In the genomic region with DNA sequence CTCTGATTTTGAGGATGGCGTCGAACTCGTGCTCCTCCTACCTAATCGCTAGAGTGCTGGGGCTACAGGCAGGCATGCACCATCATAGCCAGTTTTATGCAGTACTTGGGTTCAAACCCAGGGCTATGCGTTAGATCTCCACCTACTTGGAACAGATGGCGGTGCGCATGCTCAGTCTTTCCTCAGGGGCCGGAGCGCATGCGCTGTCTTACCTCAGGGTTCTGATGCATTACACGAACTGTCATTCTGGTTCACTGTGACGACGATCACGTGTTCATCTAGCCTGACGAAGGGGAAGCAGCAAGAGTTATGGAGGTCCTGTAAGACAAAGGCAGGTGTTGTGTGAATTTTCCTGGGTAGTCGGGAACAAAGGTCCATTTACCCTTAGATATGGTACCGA, we compare ENCODE assay signal across 20 mouse cellular contexts.
"Had no signal": no experiment of that assay in that cellular context is flagged by ENCODE, and none has a peak within 500 bp of the region (broad histone marks: within the 10 kb centered on the region; RNA-seq: fewer than 3 reads in every experiment).

No protein-coding gene starts in this region.

- H3K9me3 ChIP-seq: liver, embryonic 13.5 days; liver, embryonic 15.5 days; lung, embryonic 15.5 days; megakaryocyte, embryonic 14.5 days; midbrain, embryonic 12.5 days; midbrain, embryonic 15.5 days; neural tube, embryonic 12.5 days; stomach, embryonic 15.5 days had no signal

- H3K36me3 ChIP-seq: liver, embryonic 13.5 days; liver, embryonic 15.5 days; lung, embryonic 15.5 days; midbrain, embryonic 12.5 days; midbrain, embryonic 15.5 days; neural tube, embryonic 12.5 days; stomach, embryonic 15.5 days had no signal

- H3K4me2 ChIP-seq: liver, embryonic 11.5 days; liver, embryonic 13.5 days; liver, embryonic 15.5 days; lung, embryonic 15.5 days; midbrain, embryonic 12.5 days; neural tube, embryonic 12.5 days; stomach, embryonic 15.5 days had no signal

- H3K9ac ChIP-seq: liver, embryonic 13.5 days; liver, embryonic 15.5 days; liver, postnatal 0 days; lung, embryonic 15.5 days; midbrain, embryonic 12.5 days; midbrain, embryonic 15.5 days; neural tube, embryonic 12.5 days; stomach, embryonic 15.5 days had no signal

- H3K4me3 ChIP-seq: liver, embryonic 13.5 days; liver, embryonic 15.5 days; lung, embryonic 15.5 days; megakaryocyte, embryonic 14.5 days; midbrain, embryonic 12.5 days; midbrain, embryonic 15.5 days; neural tube, embryonic 12.5 days; stomach, embryonic 15.5 days had no signal

- H3K27me3 ChIP-seq: lung, embryonic 15.5 days; midbrain, embryonic 12.5 days; midbrain, embryonic 15.5 days; neural tube, embryonic 12.5 days had no signal

- ATAC-seq: liver, postnatal 0 days; lung, postnatal 0 days; midbrain, embryonic 15.5 days had no signal

- DNase-seq: liver, embryonic 13.5 days; liver, postnatal 0 days; lung, adult 2 months; lung, postnatal 14 days; lung, postnatal 36 days; right cerebral cortex, postnatal 14 days; thymus, adult 18-20 months; thymus, postnatal 14 days; thymus, postnatal 36 days had no signal

- H3K27ac ChIP-seq: liver, embryonic 13.5 days; liver, embryonic 15.5 days; lung, embryonic 15.5 days; macrophage; midbrain, embryonic 12.5 days; neural tube, embryonic 12.5 days; stomach, embryonic 15.5 days; stomach, postnatal 0 days had no signal

- H3K4me1 ChIP-seq: liver, embryonic 13.5 days; liver, embryonic 15.5 days; megakaryocyte, embryonic 14.5 days; stomach, embryonic 15.5 days had no signal
